Mouse (Mus musculus) thymus, postnatal 36 days (tissue): ENCODE data around the gene Etnk2.

Source experiments
- DNase-seq, 2 experiments: peaks; one replicate each; pipeline ENCODE4 v3.0.0; 2022; ENCODE audit warnings: mixed read lengths in 2 of 2

The Etnk2 gene

DNA sequence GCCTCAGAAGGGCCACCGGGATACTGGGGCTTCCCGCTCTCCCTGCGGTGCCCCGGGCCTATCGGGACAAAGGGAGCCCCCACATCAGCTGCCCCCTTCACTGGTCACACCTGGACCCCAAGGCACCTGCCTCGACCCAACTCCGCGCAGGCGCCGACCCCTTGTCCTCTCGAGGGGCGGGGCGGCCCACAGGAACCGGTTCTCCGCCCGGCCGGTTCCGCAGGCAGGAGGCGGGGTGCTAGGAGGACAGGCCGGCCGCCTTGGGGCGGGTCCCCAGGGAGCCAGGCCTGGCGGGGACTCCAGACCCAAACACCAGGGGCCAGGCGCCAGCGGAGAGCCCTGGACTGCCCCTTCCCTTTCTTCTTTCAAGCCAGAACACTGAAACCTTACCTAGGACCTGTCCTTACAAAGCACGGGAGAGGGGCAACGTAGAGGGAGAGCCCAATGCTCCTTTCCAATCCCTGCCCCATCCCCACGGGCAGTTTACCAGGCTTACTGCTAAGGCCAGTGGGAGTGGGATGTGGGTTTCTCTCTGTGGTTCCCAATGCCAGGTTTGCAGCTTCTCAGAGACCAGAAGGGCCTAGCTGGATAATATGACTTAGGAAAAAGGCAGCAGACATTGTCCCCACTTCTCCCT, 54.9 kb downstream of the Etnk2 start:
- DNase-seq = peak; percentile 17 to 32

DNA sequence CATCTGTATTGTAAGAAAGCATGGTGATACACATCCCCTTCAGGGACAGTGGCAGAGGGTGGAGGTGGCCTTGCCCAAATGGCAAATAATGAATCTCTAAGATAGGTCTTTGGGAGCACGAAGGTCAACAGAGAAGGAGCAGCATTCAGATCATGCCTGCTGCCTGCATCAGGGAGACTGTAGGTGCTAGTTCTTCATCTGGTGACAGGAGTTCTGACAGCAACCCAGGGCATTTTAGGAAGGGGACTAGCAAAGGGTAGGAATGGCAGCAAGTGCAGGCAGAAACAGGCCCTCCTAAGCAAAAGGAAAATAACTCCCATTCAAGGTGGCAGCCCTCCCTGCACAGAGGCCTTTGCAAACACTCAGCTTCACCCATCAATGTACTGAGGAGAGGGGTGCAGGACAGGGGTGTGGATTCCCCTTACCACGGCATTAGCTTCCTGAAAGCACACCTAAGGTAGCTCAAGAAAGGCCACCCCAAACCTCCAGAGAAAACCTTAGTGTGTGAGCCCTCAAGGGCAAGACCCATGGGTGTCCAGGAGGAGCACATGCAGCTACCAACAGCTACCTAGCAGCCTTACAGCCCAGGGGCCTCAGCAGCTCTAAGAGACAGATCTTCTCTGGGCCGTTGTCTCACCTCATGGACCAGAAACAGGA, 55.9 kb downstream of the Etnk2 start:
- no peak for DNase-seq

GRCm38 (mm10) chr1:133420491-133420890, 57.1 kb downstream of the Etnk2 start:
- no peak for DNase-seq

- DNase-seq = no peak
Observed at GRCm38 (mm10) chr1:133421061-133421460, 57.7 kb downstream of the Etnk2 start.

- no peak for DNase-seq
Observed at GRCm38 (mm10) chr1:133421975-133422570, 58.7 kb downstream of the Etnk2 start.

- no peak for DNase-seq
Observed at GRCm38 (mm10) chr1:133422615-133423161, 59.3 kb downstream of the Etnk2 start.

DNA sequence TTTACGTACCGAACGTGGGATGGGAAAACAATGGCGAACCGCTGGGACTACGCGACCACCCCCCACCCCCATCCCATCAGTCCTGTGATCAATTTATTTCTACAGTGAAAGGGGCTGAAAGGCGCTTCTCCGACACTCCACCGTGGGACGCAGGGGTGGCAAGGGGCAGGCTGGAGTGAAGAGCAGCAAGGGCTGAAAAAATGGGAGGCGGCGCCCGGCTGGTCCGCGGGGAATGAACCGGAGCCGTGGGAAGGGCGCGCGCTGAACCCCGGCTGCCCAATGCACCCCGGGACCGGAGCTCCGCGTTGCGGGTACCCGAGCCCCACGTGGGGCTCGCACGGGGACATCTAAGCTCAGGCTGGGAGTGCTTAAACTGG, 59.8 kb downstream of the Etnk2 start:
- no peak for DNase-seq

GRCm38 (mm10) chr1:133423543-133424480, 60.4 kb downstream of the Etnk2 start, which contains the start of gene Sox13:
TSS of gene Sox13 (minus strand) at chr1:133424377.
- peak; percentile 26 to 33 for DNase-seq

DNA sequence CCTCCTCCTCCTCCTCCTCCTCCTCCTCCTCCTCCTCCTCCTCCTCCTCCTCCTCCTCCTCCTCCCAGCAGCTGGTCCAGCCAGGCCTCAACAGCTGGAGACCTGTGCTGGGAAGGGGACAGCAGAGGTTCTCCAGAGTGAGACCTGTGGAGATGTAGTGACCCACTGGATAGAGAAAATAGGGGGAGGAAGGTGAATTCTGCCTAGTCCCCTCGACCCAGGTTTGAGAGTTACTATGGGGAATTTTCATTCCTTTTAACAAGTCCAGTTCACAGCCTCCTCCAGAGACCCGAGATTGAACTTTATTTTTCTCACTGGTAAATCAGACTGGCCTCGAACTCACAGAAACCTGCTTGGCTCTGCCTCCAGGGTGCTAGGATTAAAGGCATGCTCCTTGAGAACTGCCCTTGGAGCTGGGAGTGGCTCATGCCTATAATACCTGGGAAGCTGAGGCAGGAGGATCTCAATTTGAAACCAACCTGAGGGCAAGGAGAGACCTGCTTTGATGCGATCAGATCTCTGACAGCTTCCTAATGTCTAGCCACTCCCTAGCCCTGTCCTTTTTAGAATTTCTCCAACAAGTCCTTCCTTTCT, 61.3 kb downstream of the Etnk2 start:
- DNase-seq = no peak
